Mouse (Mus musculus): ENCODE results near the gene Lima1. TPM values are rescaled to one million over a fixed set of nuclear protein-coding genes. Genes with fewer than 3 reads are reported as not detected.

Lima1 gene
- polyA plus RNA-seq, 1 experiment from 2014 or later, result 14.8 TPM

- ATAC-seq (peak; percentile 54), DNase-seq (no peak)
- no peak for TF ChIP-seq EP300 (IDR thresholded peaks at IDR 0.05; ENCODE audit: low read depth)
- no peak for TF ChIP-seq CTCF (IDR thresholded peaks at IDR 0.05; ENCODE audit: low read depth)
- Histone ChIP-seq H3K4me2 (ENCODE audit: low read depth, low read length) (peak overlapping the region; percentile 91), H3K4me3 (ENCODE audit: low read depth, low read length) (peak overlapping the region; percentile 75), H3K9ac (replicated peaks) (peak overlapping the region; percentile 69), H3K9me3 (ENCODE audit: low read length) (no peaks in the 10 kb centered on the region), H3K27ac (ENCODE audit: low read depth) (peak overlapping the region; percentile 69), H3K36me3 (replicated peaks; ENCODE audit: insufficient read depth, low read length) (no peaks in the 10 kb centered on the region), H3K4me1 (ENCODE audit: insufficient read depth) (peaks cover 9% of the 10 kb centered on the region), H3K27me3 (ENCODE audit: insufficient read depth, low read length) (no peaks in the 10 kb centered on the region)
- under 1% methylated on average over 59 of the region's 59 CpGs for WGBS (ENCODE audit: insufficient replicate concordance)
Observed at GRCm38 (mm10) chr15:99771601-99772276, 103.5 kb downstream of the Lima1 start.

GRCm38 (mm10) chr15:99771004-99771500 is 104.2 kb downstream of the Lima1 start:
- Histone ChIP-seq H3K36me3 (replicated peaks; ENCODE audit: insufficient read depth, low read length) (no peaks in the 10 kb centered on the region), H3K4me1 (ENCODE audit: insufficient read depth) (peaks cover 9% of the 10 kb centered on the region), H3K9me3 (ENCODE audit: low read length) (no peaks in the 10 kb centered on the region), H3K4me2 (ENCODE audit: low read depth, low read length) (peak overlapping the region; percentile 91), H3K27me3 (ENCODE audit: insufficient read depth, low read length) (no peaks in the 10 kb centered on the region), H3K4me3 (ENCODE audit: low read depth, low read length) (peak overlapping the region; percentile 75), H3K9ac (replicated peaks) (no peak overlapping the region; the same call in 1 of the 2 replicates), H3K27ac (ENCODE audit: low read depth) (no peak overlapping the region)
- no peak for DNase-seq
- ATAC-seq, result no peak
- TF ChIP-seq CTCF (IDR thresholded peaks at IDR 0.05; ENCODE audit: low read depth) (no peak), EP300 (IDR thresholded peaks at IDR 0.05; ENCODE audit: low read depth) (no peak)
- 12% methylated on average over 5 of the region's 5 CpGs for WGBS (ENCODE audit: insufficient replicate concordance)

- no peak overlapping the region for H3K27ac ChIP-seq (ENCODE audit: low read depth)
- WGBS (ENCODE audit: insufficient replicate concordance), result 84% methylated on average over 1 of the region's 1 CpGs
- H3K4me1 ChIP-seq (ENCODE audit: insufficient read depth), result peaks cover 9% of the 10 kb centered on the region
- no peaks in the 10 kb centered on the region for H3K36me3 ChIP-seq (replicated peaks; ENCODE audit: insufficient read depth, low read length)
- H3K27me3 ChIP-seq (ENCODE audit: insufficient read depth, low read length), result no peaks in the 10 kb centered on the region
- no peaks in the 10 kb centered on the region for H3K9me3 ChIP-seq (ENCODE audit: low read length)
- H3K9ac ChIP-seq (replicated peaks), result no peak overlapping the region
- ATAC-seq (no peak), DNase-seq (no peak)
- H3K4me3 ChIP-seq (ENCODE audit: low read depth, low read length), result no peak overlapping the region
- H3K4me2 ChIP-seq (ENCODE audit: low read depth, low read length), result no peak overlapping the region
- no peak for TF ChIP-seq EP300 (IDR thresholded peaks at IDR 0.05; ENCODE audit: low read depth)
- no peak for TF ChIP-seq CTCF (IDR thresholded peaks at IDR 0.05; ENCODE audit: low read depth)
Observed at GRCm38 (mm10) chr15:99768761-99769160, 106.5 kb downstream of the Lima1 start.

- Histone ChIP-seq H3K4me1 (ENCODE audit: insufficient read depth) (peaks cover 7% of the 10 kb centered on the region), H3K9ac (replicated peaks) (no peak overlapping the region), H3K9me3 (ENCODE audit: low read length) (no peaks in the 10 kb centered on the region), H3K36me3 (replicated peaks; ENCODE audit: insufficient read depth, low read length) (no peaks in the 10 kb centered on the region), H3K4me3 (ENCODE audit: low read depth, low read length) (no peak overlapping the region), H3K27me3 (ENCODE audit: insufficient read depth, low read length) (no peaks in the 10 kb centered on the region), H3K27ac (ENCODE audit: low read depth) (no peak overlapping the region), H3K4me2 (ENCODE audit: low read depth, low read length) (no peak overlapping the region)
- WGBS (ENCODE audit: insufficient replicate concordance), result 64% methylated on average over 4 of the region's 4 CpGs
- no peak for TF ChIP-seq EP300 (IDR thresholded peaks at IDR 0.05; ENCODE audit: low read depth)
- no peak for TF ChIP-seq CTCF (IDR thresholded peaks at IDR 0.05; ENCODE audit: low read depth)
- DNase-seq, result no peak
- no peak for ATAC-seq
Observed at GRCm38 (mm10) chr15:99767467-99767866, 107.8 kb downstream of the Lima1 start.

GRCm38 (mm10) chr15:99754204-99754603 is 121.1 kb downstream of the Lima1 start:
- Histone ChIP-seq H3K4me3 (ENCODE audit: low read depth, low read length) (no peak overlapping the region), H3K4me2 (ENCODE audit: low read depth, low read length) (no peak overlapping the region), H3K9ac (replicated peaks) (no peak overlapping the region), H3K27ac (ENCODE audit: low read depth) (no peak overlapping the region), H3K36me3 (replicated peaks; ENCODE audit: insufficient read depth, low read length) (no peaks in the 10 kb centered on the region), H3K4me1 (ENCODE audit: insufficient read depth) (no peaks in the 10 kb centered on the region), H3K9me3 (ENCODE audit: low read length) (no peaks in the 10 kb centered on the region), H3K27me3 (ENCODE audit: insufficient read depth, low read length) (no peaks in the 10 kb centered on the region)
- TF ChIP-seq CTCF (IDR thresholded peaks at IDR 0.05; ENCODE audit: low read depth) (no peak), EP300 (IDR thresholded peaks at IDR 0.05; ENCODE audit: low read depth) (no peak)
- ATAC-seq (no peak), DNase-seq (no peak)
- WGBS (ENCODE audit: insufficient replicate concordance), result 74% methylated on average over 3 of the region's 3 CpGs

- no peak overlapping the region for H3K27ac ChIP-seq (ENCODE audit: low read depth)
- H3K4me2 ChIP-seq (ENCODE audit: low read depth, low read length), result no peak overlapping the region
- no peak overlapping the region for H3K4me3 ChIP-seq (ENCODE audit: low read depth, low read length)
- peaks cover 11% of the 10 kb centered on the region; the same call in 1 of the 2 replicates for H3K36me3 ChIP-seq (replicated peaks; ENCODE audit: insufficient read depth, low read length)
- ATAC-seq (no peak), DNase-seq (no peak)
- no peak overlapping the region for H3K9ac ChIP-seq (replicated peaks)
- H3K4me1 ChIP-seq (ENCODE audit: insufficient read depth), result no peaks in the 10 kb centered on the region
- WGBS (ENCODE audit: insufficient replicate concordance), result 80% methylated on average over 4 of the region's 4 CpGs
- H3K9me3 ChIP-seq (ENCODE audit: low read length), result no peaks in the 10 kb centered on the region
- H3K27me3 ChIP-seq (ENCODE audit: insufficient read depth, low read length), result no peaks in the 10 kb centered on the region
- TF ChIP-seq EP300 (IDR thresholded peaks at IDR 0.05; ENCODE audit: low read depth) (no peak), CTCF (IDR thresholded peaks at IDR 0.05; ENCODE audit: low read depth) (no peak)
Observed at GRCm38 (mm10) chr15:99740229-99740628, 135.0 kb downstream of the Lima1 start.
